Comparison of ENCODE assay signal across 27 mouse cellular contexts in the genomic region with DNA sequence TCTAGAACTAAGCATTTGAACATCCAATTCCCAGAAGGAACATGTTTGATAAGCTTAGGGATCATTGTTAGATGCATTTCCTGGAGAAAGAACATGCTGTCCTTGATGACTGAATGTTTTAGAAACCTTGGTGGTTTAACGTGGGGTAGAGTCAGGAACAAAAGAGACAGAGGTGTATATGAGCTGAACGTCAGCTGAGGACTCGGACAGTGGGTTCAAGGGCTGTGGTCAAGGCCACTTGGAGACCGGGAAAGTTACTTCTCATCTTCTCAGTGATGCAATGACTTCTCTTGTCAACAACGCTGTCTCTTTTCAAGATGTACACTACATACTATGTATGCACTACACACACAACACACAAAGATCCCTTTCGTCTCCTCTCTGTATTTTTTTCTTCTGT. TPM values are rescaled to one million over a fixed set of nuclear protein-coding genes. Genes with fewer than 3 reads are reported as not detected.
DNase-seq lines count a peak whose midpoint lies in the region; TF ChIP-seq lines count a peak whose summit lies in the region.
"Had no signal": no experiment of that assay in that cellular context is flagged by ENCODE, and none has a peak within 500 bp of the region (broad histone marks: within the 10 kb centered on the region; RNA-seq: fewer than 3 reads in every experiment).

No protein-coding gene starts in this region.

- DNase-seq in adrenal gland, adult (ENCODE audit: inconsistent age in 2 of 2, low spot score in 1 of 2) = peak; percentile 69 to 70
- no peak for DNase-seq in adrenal gland, adult 18-20 months (ENCODE audit: low spot score in 2 of 2)
- DNase-seq in heart, adult 11 months = peak; percentile 35
- no peak for DNase-seq in heart, postnatal 25 days (ENCODE audit: low spot score)
- no peak for DNase-seq in left cerebral cortex, adult 2 months (ENCODE audit: extremely low spot score in 1 of 2, low spot score in 2 of 2)
- no peak for DNase-seq in left cerebral cortex, postnatal 4 days
- DNase-seq in testis, postnatal 10 days (ENCODE audit: low spot score) = no peak
- DNase-seq: adrenal gland, postnatal 10 days; B cell, adult 2 months; cerebellum, adult 18-20 months; cerebellum, adult 8-10 months; cerebellum, adult 9-11 months; cerebellum, postnatal 14 days; cerebellum, postnatal 36 days; embryo, embryonic 11 days had no signal

- no peak overlapping the region for H3K4me3 ChIP-seq in left cerebral cortex, adult 2 months
- H3K4me3 ChIP-seq in testis, adult 2 months (ENCODE audit: control insufficient read depth, low read depth, low read length) = no peak overlapping the region
- H3K4me3 ChIP-seq: embryonic facial prominence, embryonic 13.5 days; embryonic facial prominence, embryonic 15.5 days; erythroblast, embryonic 14.5 days; forebrain, embryonic 10.5 days; forebrain, embryonic 12.5 days had no signal

- no peak for TF ChIP-seq POLR2A in testis, adult 2 months (IDR thresholded peaks at IDR 0.05; ENCODE audit: control insufficient read depth, low read depth, low read length)

- peak overlapping the region; percentile 50 for H3K27ac ChIP-seq in left cerebral cortex, adult 2 months
- 0 out of 2 replicates have a peak overlapping the region, but pooled peaks have one; percentile 8 for H3K27ac ChIP-seq in testis, adult 2 months (ENCODE audit: control insufficient read depth, insufficient read depth, low read depth, low read length)
- H3K27ac ChIP-seq: embryonic facial prominence, embryonic 13.5 days; embryonic facial prominence, embryonic 15.5 days; forebrain, embryonic 10.5 days; forebrain, embryonic 12.5 days had no signal

- TF ChIP-seq CTCF in left cerebral cortex, adult 2 months (IDR thresholded peaks at IDR 0.05) = no peak
- TF ChIP-seq CTCF in testis, adult 2 months (IDR thresholded peaks at IDR 0.05; ENCODE audit: control insufficient read depth, insufficient read depth, insufficient replicate concordance, low read depth, low read length) = no peak

- intact Hi-C loops in heart, postnatal 25 days (cut with DNase I) = no loop called here
- intact Hi-C loops in left cerebral cortex, adult 2 months (cut with DNase I) = no loop called here
- intact Hi-C loops in left cerebral cortex, postnatal 4 days (cut with DNase I) = no loop called here

- no peaks in the 10 kb centered on the region for H3K27me3 ChIP-seq in testis, adult 2 months (ENCODE audit: control insufficient read depth, insufficient read depth, low read length)
- H3K27me3 ChIP-seq: CH12.LX; embryonic facial prominence, embryonic 13.5 days; embryonic facial prominence, embryonic 15.5 days; Patski had no signal

- no peaks in the 10 kb centered on the region for H3K36me3 ChIP-seq in testis, adult 2 months (ENCODE audit: control insufficient read depth, insufficient read depth, low read length)
- H3K36me3 ChIP-seq: embryonic facial prominence, embryonic 13.5 days; embryonic facial prominence, embryonic 15.5 days; forebrain, embryonic 10.5 days; forebrain, embryonic 12.5 days; G1E had no signal

- H3K4me1 ChIP-seq in testis, adult 2 months (ENCODE audit: control insufficient read depth, insufficient read depth, low read length) = no peaks in the 10 kb centered on the region; the same call in 1 of the 2 replicates

RNA-seq across cellular contexts. Expression of gene Fam13c, which starts 46.4 kb away (rescaled TPM):
- total RNA-seq in adrenal gland, adult 18-20 months (2021) = 10 to 100 TPM; 14.4 to 23.0 TPM
- 1 to 10 TPM; 4.9 to 6.3 TPM for total RNA-seq in heart, postnatal 25 days (2021)
- total RNA-seq in left cerebral cortex, adult 2 months (2021) = 10 to 100 TPM; 56.5 to 69.2 TPM
- 10 to 100 TPM; 41.3 to 42.4 TPM for total RNA-seq in left cerebral cortex, postnatal 4 days (2021)
- polyA plus RNA-seq in testis, adult 2 months (2012; rRNA removed) = 1.9 and 2.2 TPM in 2 replicates
- total RNA-seq: CH12.LX; common myeloid progenitor, adult 5-6 weeks had no signal
- polyA plus RNA-seq: activated CD4-positive, CD25-positive, alpha-beta regulatory T cell, adult 4 months; CD4-positive, CD25-positive, alpha-beta regulatory T cell, adult 4 months; erythroblast, embryonic 14.5 days; G1E had no signal

Comparison
In these comparisons a context has a peak if more than half of its experiments do, and no peak if none do; other contexts are left out.
1. DNase-seq: peak in adrenal gland, adult (2 of 2) and heart, adult 11 months (single experiment); none in adrenal gland, adult 18-20 months (0 of 2), heart, postnatal 25 days (single experiment), left cerebral cortex, adult 2 months (0 of 2), left cerebral cortex, postnatal 4 days (single experiment) and testis, postnatal 10 days (single experiment).